Mouse (Mus musculus) adrenal gland, adult 18-20 months (tissue): ENCODE measurements around the gene Spsb3. TPM values are rescaled to one million over a fixed set of nuclear protein-coding genes. Genes with fewer than 3 reads are reported as not detected.

ENCODE experiments used
- total RNA-seq, 2 experiments: library from RNA; stranded (reverse); gene quantifications; 1 replicate in 1 of 2; 2 replicates in 1 of 2; pipeline ENCODE4 v1.2.3; 2021

The Spsb3 gene
- total RNA-seq, 2 experiments from 2014 or later = 33.0 to 33.9 TPM

Other genes with a start within 250 kb of the Spsb3 start
- gene Slc9a3r2, start 236.3 kb upstream of the Spsb3 start, total RNA-seq = 10 to 100 TPM; 62.0 to 90.2 TPM
- gene Npw, start 228.2 kb upstream of the Spsb3 start, total RNA-seq = not detected
- gene Zfp598, start 217.0 kb upstream of the Spsb3 start, total RNA-seq = 10 to 100 TPM; 50.0 to 55.7 TPM
- 1 to 10 TPM; 2.2 to 3.3 TPM for gene Syngr3, start 196.7 kb upstream of the Spsb3 start, total RNA-seq
- gene Gfer, start 190.5 kb upstream of the Spsb3 start, total RNA-seq = 10 to 100 TPM; 31.9 to 33.9 TPM
- 1 to 10 TPM; 2.8 to 3.9 TPM for gene Noxo1, start 190.4 kb upstream of the Spsb3 start, total RNA-seq
- gene Tbl3, start 179.0 kb upstream of the Spsb3 start, total RNA-seq = 10 to 100 TPM; 30.2 to 32.4 TPM
- gene Rnf151, start 168.6 kb upstream of the Spsb3 start, total RNA-seq = not detected
- 100 to 1,000 TPM; 653 to 681 TPM for gene Rps2, start 168.5 kb upstream of the Spsb3 start, total RNA-seq
- 100 to 1,000 TPM; 239 to 321 TPM for gene Ndufb10, start 162.2 kb upstream of the Spsb3 start, total RNA-seq
- gene Rpl3l, start 158.8 kb upstream of the Spsb3 start, total RNA-seq = 1 to 10 TPM in 1 of 2 experiments, not detected in 1; 1.2 TPM
- 10 to 100 TPM; 83.9 to 94.4 TPM for gene Msrb1, start 150.0 kb upstream of the Spsb3 start, total RNA-seq
- 1 to 10 TPM; 2.2 to 2.3 TPM for gene Hs3st6, start 133.7 kb upstream of the Spsb3 start, total RNA-seq
- under 1 TPM; 0.50 to 0.80 TPM for gene Meiob, start 82.4 kb upstream of the Spsb3 start, total RNA-seq
- gene Hagh, start 46.5 kb upstream of the Spsb3 start, total RNA-seq = 10 to 100 TPM; 88.4 to 99.0 TPM
- gene Fahd1, start 36.3 kb upstream of the Spsb3 start, total RNA-seq = 10 to 100 TPM; 27.6 to 28.2 TPM
- gene Igfals, start 20.6 kb upstream of the Spsb3 start, total RNA-seq = 1 to 10 TPM; 2.0 to 2.7 TPM
- 10 to 100 TPM; 48.5 to 54.1 TPM for gene Nubp2, start 294 bp upstream of the Spsb3 start, total RNA-seq
- 10 to 100 TPM; 40.6 to 46.1 TPM for gene Eme2, start 8.4 kb downstream of the Spsb3 start, total RNA-seq
- 100 to 1,000 TPM; 107 to 148 TPM for gene Mrps34, start 8.5 kb downstream of the Spsb3 start, total RNA-seq
- 100 to 1,000 TPM in 1 of 2 experiments, 10 to 100 TPM in 1; 50.8 to 100 TPM for gene Nme3, start 9.9 kb downstream of the Spsb3 start, total RNA-seq
- gene Mapk8ip3, start 50.3 kb downstream of the Spsb3 start, total RNA-seq = 100 to 1,000 TPM; 125 to 137 TPM
- 10 to 100 TPM; 19.2 to 26.3 TPM for gene Jpt2, start 74.0 kb downstream of the Spsb3 start, total RNA-seq
- gene Cramp1l, start 129.1 kb downstream of the Spsb3 start, total RNA-seq = 10 to 100 TPM; 20.4 to 24.0 TPM
- 10 to 100 TPM; 20.3 to 29.9 TPM for gene Ift140, start 129.4 kb downstream of the Spsb3 start, total RNA-seq
- 10 to 100 TPM; 43.2 to 45.6 TPM for gene Tmem204, start 196.9 kb downstream of the Spsb3 start, total RNA-seq
- gene Telo2, start 229.3 kb downstream of the Spsb3 start, total RNA-seq = 10 to 100 TPM; 18.4 to 21.9 TPM
- gene Ptx4, start 234.1 kb downstream of the Spsb3 start, total RNA-seq = not detected
- 10 to 100 TPM; 42.0 to 43.7 TPM for gene Clcn7, start 246.7 kb downstream of the Spsb3 start, total RNA-seq